Mouse (Mus musculus) midbrain, embryonic 15.5 days (tissue): ENCODE data around the gene Bcat1. TPM values are rescaled to one million over a fixed set of nuclear protein-coding genes. Genes with fewer than 3 reads are reported as not detected.

Experiments used
- ATAC-seq: fragments of 200-750 bp; cut with Nextera tagmentation; replicated peaks from 2 replicates; pipeline ENCODE4 v1.8.0; 2017; ENCODE audit warnings: moderate TSS enrichment
- H3K27ac ChIP-seq: fragments of 300-500 bp; sonication (generic); 2 replicates; pipeline ENCODE4 v1.5.1; 2015; ENCODE audit warnings: mild to moderate bottlenecking, inconsistent platforms
- H3K27me3 ChIP-seq: fragments of 300-500 bp; sonication (generic); replicated peaks from 2 replicates; pipeline ENCODE4 v1.6.1; 2015; ENCODE audit warnings: inconsistent platforms
- H3K36me3 ChIP-seq: fragments of 300-500 bp; sonication (generic); replicated peaks from 2 replicates; pipeline ENCODE4 v1.6.1; 2015; ENCODE audit warnings: inconsistent platforms
- H3K4me1 ChIP-seq: fragments of 300-500 bp; sonication (generic); 2 replicates; pipeline ENCODE4 v1.6.1; 2015; ENCODE audit warnings: inconsistent platforms
- H3K4me2 ChIP-seq: fragments of 300-500 bp; sonication (generic); 2 replicates; pipeline ENCODE4 v1.6.1; 2015; ENCODE audit warnings: inconsistent platforms, mild to moderate bottlenecking, moderate library complexity
- H3K4me3 ChIP-seq: fragments of 300-500 bp; sonication (generic); 2 replicates; pipeline ENCODE4 v1.5.1; 2015; ENCODE audit warnings: mild to moderate bottlenecking, inconsistent platforms
- H3K9ac ChIP-seq: fragments of 300-500 bp; sonication (generic); 2 replicates; pipeline ENCODE4 v1.6.1; 2015; ENCODE audit warnings: mild to moderate bottlenecking, inconsistent platforms
- H3K9me3 ChIP-seq: fragments of 300-500 bp; sonication (generic); 2 replicates; pipeline ENCODE4 v1.6.1; 2016; ENCODE audit warnings: inconsistent platforms
- WGBS: fragments of 180-500 bp; shearing (Covaris S2); methylation state at CpG from one replicate; pipeline ENCODE4 v1.1.7; 2015; ENCODE audit warnings: mixed read lengths; 5-methylcytosine and 5-hydroxymethylcytosine counted together
- polyA plus RNA-seq: library from polyadenylated mRNA; unstranded; fragments of >200 nt; fragmentation: Nextera tagmentation; extraction: Ambion mirVana; gene quantifications from 2 replicates; pipeline ENCODE4 v1.2.1, GENCODE M21; 2015

Bcat1 gene
- polyA plus RNA-seq, 1 experiment from 2014 or later = 107 TPM

GRCm38 (mm10) chr6:145089373-145089772 is 13.4 kb upstream of the Bcat1 start:
- Histone ChIP-seq H3K4me2 (no peak overlapping the region), H3K9ac (no peak overlapping the region; the same call in 1 of the 2 replicates), H3K4me3 (no peak overlapping the region), H3K9me3 (no peaks in the 10 kb centered on the region), H3K4me1 (no peaks in the 10 kb centered on the region), H3K36me3 (no peaks in the 10 kb centered on the region), H3K27ac (no peak overlapping the region), H3K27me3 (no peaks in the 10 kb centered on the region)
- 80% methylated on average over 4 of the region's 4 CpGs for WGBS
- ATAC-seq = no peak

- Histone ChIP-seq H3K27me3 (no peaks in the 10 kb centered on the region), H3K36me3 (no peaks in the 10 kb centered on the region), H3K9ac (no peak overlapping the region), H3K27ac (no peak overlapping the region), H3K4me2 (no peak overlapping the region), H3K4me1 (no peaks in the 10 kb centered on the region), H3K9me3 (no peaks in the 10 kb centered on the region), H3K4me3 (no peak overlapping the region)
- no peak for ATAC-seq
- 49% methylated on average over 4 of the region's 4 CpGs for WGBS
Observed at GRCm38 (mm10) chr6:145088451-145089113, 12.6 kb upstream of the Bcat1 start.

- Histone ChIP-seq H3K9me3 (no peaks in the 10 kb centered on the region), H3K4me1 (no peaks in the 10 kb centered on the region), H3K27me3 (no peaks in the 10 kb centered on the region), H3K4me3 (no peak overlapping the region), H3K27ac (no peak overlapping the region), H3K9ac (no peak overlapping the region), H3K4me2 (no peak overlapping the region), H3K36me3 (no peaks in the 10 kb centered on the region)
- WGBS = 90% methylated on average over 8 of the region's 8 CpGs
- no peak for ATAC-seq
Observed at GRCm38 (mm10) chr6:145084343-145085117, 8.5 kb upstream of the Bcat1 start.

- Histone ChIP-seq H3K4me2 (no peak overlapping the region), H3K36me3 (no peaks in the 10 kb centered on the region), H3K27ac (no peak overlapping the region), H3K27me3 (peaks cover 4% of the 10 kb centered on the region; the same call in 1 of the 2 replicates), H3K4me3 (no peak overlapping the region), H3K9ac (no peak overlapping the region), H3K9me3 (no peaks in the 10 kb centered on the region), H3K4me1 (no peaks in the 10 kb centered on the region)
- ATAC-seq = no peak
- 75% methylated on average over 4 of the region's 4 CpGs for WGBS
Observed at GRCm38 (mm10) chr6:145081721-145082120, 5.7 kb upstream of the Bcat1 start.

- Histone ChIP-seq H3K9me3 (no peaks in the 10 kb centered on the region), H3K36me3 (no peaks in the 10 kb centered on the region), H3K4me3 (no peak overlapping the region), H3K4me1 (0 out of 2 replicates have a peak, but pooled peaks cover 15% of the 10 kb centered on the region), H3K4me2 (no peak overlapping the region), H3K9ac (no peak overlapping the region), H3K27ac (no peak overlapping the region), H3K27me3 (peaks cover 4% of the 10 kb centered on the region; the same call in 1 of the 2 replicates)
- ATAC-seq = no peak
- 84% methylated on average over 9 of the region's 9 CpGs for WGBS
Observed at GRCm38 (mm10) chr6:145079087-145079759, 3.2 kb upstream of the Bcat1 start.

- no peak overlapping the region; the same call in 1 of the 2 replicates for H3K9ac ChIP-seq
- 0 out of 2 replicates have a peak, but pooled peaks have one; percentile 38 for ATAC-seq
- no peaks in the 10 kb centered on the region for H3K9me3 ChIP-seq
- no peak overlapping the region for H3K27ac ChIP-seq
- H3K4me2 ChIP-seq = peak overlapping the region; percentile 95
- no peaks in the 10 kb centered on the region for H3K36me3 ChIP-seq
- peak overlapping the region; percentile 48 for H3K4me3 ChIP-seq
- 0 out of 2 replicates have a peak, but pooled peaks cover 15% of the 10 kb centered on the region for H3K4me1 ChIP-seq
- H3K27me3 ChIP-seq = peaks cover 4% of the 10 kb centered on the region; the same call in 1 of the 2 replicates
- WGBS = 9% methylated on average over 9 of the region's 9 CpGs
Observed at GRCm38 (mm10) chr6:145076286-145076685, 302 bp upstream of the Bcat1 start.

- ATAC-seq = peak; percentile 82
Observed at GRCm38 (mm10) chr6:145075088-145075547, 866 bp downstream of the Bcat1 start.

GRCm38 (mm10) chr6:145074461-145074860 is 1.5 kb downstream of the Bcat1 start:
- no peak overlapping the region for H3K4me3 ChIP-seq
- peak overlapping the region; percentile 95 for H3K4me2 ChIP-seq
- H3K4me1 ChIP-seq = 0 out of 2 replicates have a peak, but pooled peaks cover 15% of the 10 kb centered on the region
- no peak for ATAC-seq
- no peaks in the 10 kb centered on the region for H3K9me3 ChIP-seq
- H3K9ac ChIP-seq = no peak overlapping the region
- H3K27ac ChIP-seq = no peak overlapping the region
- peaks cover 4% of the 10 kb centered on the region; the same call in 1 of the 2 replicates for H3K27me3 ChIP-seq
- H3K36me3 ChIP-seq = no peaks in the 10 kb centered on the region

More at GRCm38 (mm10) chr6:145075088-145075547, 866 bp downstream of the Bcat1 start:
- Histone ChIP-seq H3K9me3 (no peaks in the 10 kb centered on the region), H3K9ac (peak overlapping the region; percentile 46), H3K36me3 (no peaks in the 10 kb centered on the region), H3K27me3 (peaks cover 4% of the 10 kb centered on the region; the same call in 1 of the 2 replicates), H3K4me3 (peak overlapping the region; percentile 48), H3K4me1 (0 out of 2 replicates have a peak, but pooled peaks cover 15% of the 10 kb centered on the region), H3K27ac (peak overlapping the region; percentile 6; the same call in 1 of the 2 replicates), H3K4me2 (peak overlapping the region; percentile 95)
- WGBS = under 1% methylated on average over 20 of the region's 20 CpGs

- Histone ChIP-seq H3K4me1 (0 out of 2 replicates have a peak, but pooled peaks cover 4% of the 10 kb centered on the region), H3K27me3 (no peaks in the 10 kb centered on the region), H3K9ac (no peak overlapping the region), H3K36me3 (no peaks in the 10 kb centered on the region), H3K4me2 (no peak overlapping the region), H3K9me3 (no peaks in the 10 kb centered on the region), H3K27ac (no peak overlapping the region), H3K4me3 (no peak overlapping the region)
- no peak for ATAC-seq
- 93% methylated on average over 2 of the region's 2 CpGs for WGBS
Observed at GRCm38 (mm10) chr6:145069921-145070320, 6.1 kb downstream of the Bcat1 start.

GRCm38 (mm10) chr6:145069397-145069796 is 6.6 kb downstream of the Bcat1 start:
- H3K9ac ChIP-seq = no peak overlapping the region
- H3K4me1 ChIP-seq = 0 out of 2 replicates have a peak, but pooled peaks cover under 1% of the 10 kb centered on the region
- H3K27me3 ChIP-seq = no peaks in the 10 kb centered on the region
- H3K9me3 ChIP-seq = no peaks in the 10 kb centered on the region
- 93% methylated on average over 7 of the region's 7 CpGs for WGBS
- no peak overlapping the region for H3K4me3 ChIP-seq
- H3K27ac ChIP-seq = no peak overlapping the region
- no peak overlapping the region for H3K4me2 ChIP-seq
- H3K36me3 ChIP-seq = no peaks in the 10 kb centered on the region
- ATAC-seq = no peak

- no peaks in the 10 kb centered on the region for H3K27me3 ChIP-seq
- H3K9me3 ChIP-seq = no peaks in the 10 kb centered on the region
- H3K27ac ChIP-seq = no peak overlapping the region
- WGBS = 86% methylated on average over 8 of the region's 8 CpGs
- H3K4me2 ChIP-seq = no peak overlapping the region
- H3K36me3 ChIP-seq = no peaks in the 10 kb centered on the region
- ATAC-seq = no peak
- no peak overlapping the region for H3K4me3 ChIP-seq
- no peak overlapping the region for H3K9ac ChIP-seq
- H3K4me1 ChIP-seq = no peaks in the 10 kb centered on the region
Observed at GRCm38 (mm10) chr6:145067679-145068078, 8.3 kb downstream of the Bcat1 start.

- Histone ChIP-seq H3K4me3 (no peak overlapping the region), H3K27ac (no peak overlapping the region), H3K4me2 (no peak overlapping the region), H3K27me3 (no peaks in the 10 kb centered on the region), H3K9me3 (no peaks in the 10 kb centered on the region), H3K4me1 (no peaks in the 10 kb centered on the region), H3K9ac (no peak overlapping the region), H3K36me3 (no peaks in the 10 kb centered on the region)
- 95% methylated on average over 6 of the region's 6 CpGs for WGBS
- ATAC-seq = no peak
Observed at GRCm38 (mm10) chr6:145066416-145066815, 9.6 kb downstream of the Bcat1 start.
